Mouse (Mus musculus) midbrain, embryonic 14.5 days (tissue): ENCODE measurements around the gene Gm17359. TPM values are rescaled to one million over a fixed set of nuclear protein-coding genes. Genes with fewer than 3 reads are reported as not detected.
A peak's percentile ranks its signal among the peaks of the same experiment; 100 is the strongest.

ENCODE experiments used
- ATAC-seq: fragments of 200-750 bp; cut with Nextera tagmentation; 2 replicates; pipeline ENCODE4 v1.8.0; 2017; ENCODE audit warnings: moderate number of reproducible peaks, moderate library complexity; ENCODE audit not compliant: low FRiP score, low TSS enrichment
- DNase-seq: peaks from one replicate; pipeline ENCODE4 v3.0.0-alpha.2; 2015
- H3K27ac ChIP-seq: fragments of 300-500 bp; sonication (generic); replicated peaks from 2 replicates; pipeline ENCODE4 v1.5.1; 2014; ENCODE audit warnings: mild to moderate bottlenecking, low read depth, low read length, moderate library complexity
- H3K27me3 ChIP-seq: fragments of 300-500 bp; sonication (generic); 2 replicates; pipeline ENCODE4 v1.6.1; 2014; ENCODE audit warnings: low read length, control low read depth, mixed read lengths; ENCODE audit not compliant: control insufficient read depth, insufficient read depth
- H3K36me3 ChIP-seq: fragments of 300-500 bp; sonication (generic); 2 replicates; pipeline ENCODE4 v1.6.1; 2014; ENCODE audit warnings: low read length, control low read depth; ENCODE audit not compliant: control insufficient read depth, insufficient read depth
- H3K4me1 ChIP-seq: fragments of 300-500 bp; sonication (generic); 2 replicates; pipeline ENCODE4 v1.6.1; 2014; ENCODE audit warnings: mild to moderate bottlenecking, antibody characterized with exemption, low read length, control low read depth; ENCODE audit not compliant: control insufficient read depth, insufficient read depth
- H3K4me2 ChIP-seq: fragments of 300-500 bp; sonication (generic); 2 replicates; pipeline ENCODE4 v1.6.1; 2014; ENCODE audit warnings: mild to moderate bottlenecking, low read length, moderate library complexity
- H3K4me3 ChIP-seq: fragments of 300-500 bp; sonication (generic); replicated peaks from 2 replicates; pipeline ENCODE4 v1.5.1; 2014; ENCODE audit warnings: low read depth, low read length
- H3K9ac ChIP-seq: fragments of 300-500 bp; sonication (generic); replicated peaks from 2 replicates; pipeline ENCODE4 v1.6.1; 2014; ENCODE audit warnings: mild to moderate bottlenecking, low read length, moderate library complexity
- H3K9me3 ChIP-seq: fragments of 300-500 bp; sonication (generic); 2 replicates; pipeline ENCODE4 v1.6.1; 2016; ENCODE audit warnings: low read length, control low read depth, mixed read lengths; ENCODE audit not compliant: control insufficient read depth
- WGBS: fragments of 180-500 bp; shearing (Covaris S2); extraction: QIAGEN DNeasy Blood & Tissue Kit; methylation state at CpG from one replicate; pipeline ENCODE4 v1.1.7; 2014; 5-methylcytosine and 5-hydroxymethylcytosine counted together
- polyA plus RNA-seq: library from polyadenylated mRNA; unstranded; fragments of >200 nt; fragmentation: Nextera tagmentation; extraction: Ambion mirVana; gene quantifications from 2 replicates; pipeline ENCODE4 v1.2.1, GENCODE M21; 2014

Gene Gm17359
- polyA plus RNA-seq, 1 experiment from 2014 or later: 0.34 TPM

GRCm38 (mm10) chr3:79333051-79333450, 3.4 kb upstream of the Gm17359 start:
- DNase-seq: no peak
- H3K36me3 ChIP-seq: no peaks in the 10 kb centered on the region
- 92% methylated on average over 7 of the region's 7 CpGs for WGBS

GRCm38 (mm10) chr3:79333643-79334200, 2.7 kb upstream of the Gm17359 start:
- Histone ChIP-seq H3K4me3 (no peak overlapping the region), H3K36me3 (no peaks in the 10 kb centered on the region), H3K9me3 (no peaks in the 10 kb centered on the region), H3K27ac (no peak overlapping the region), H3K27me3 (no peaks in the 10 kb centered on the region), H3K4me2 (no peak overlapping the region), H3K4me1 (no peaks in the 10 kb centered on the region), H3K9ac (no peak overlapping the region)
- WGBS: 93% methylated on average over 8 of the region's 8 CpGs
- no peak for DNase-seq
- no peak for ATAC-seq

More at GRCm38 (mm10) chr3:79333051-79333450, 3.4 kb upstream of the Gm17359 start:
- no peak for ATAC-seq
- Histone ChIP-seq H3K9ac (no peak overlapping the region), H3K9me3 (no peaks in the 10 kb centered on the region), H3K4me1 (no peaks in the 10 kb centered on the region), H3K4me3 (no peak overlapping the region), H3K27ac (no peak overlapping the region), H3K27me3 (no peaks in the 10 kb centered on the region), H3K4me2 (no peak overlapping the region)

- no peak overlapping the region for H3K4me3 ChIP-seq
- no peaks in the 10 kb centered on the region for H3K27me3 ChIP-seq
- WGBS: 62% methylated on average over 3 of the region's 3 CpGs
- H3K4me2 ChIP-seq: no peak overlapping the region
- H3K9me3 ChIP-seq: no peaks in the 10 kb centered on the region
- ATAC-seq (no peak), DNase-seq (no peak)
- H3K4me1 ChIP-seq: no peaks in the 10 kb centered on the region
- no peaks in the 10 kb centered on the region for H3K36me3 ChIP-seq
- H3K9ac ChIP-seq: no peak overlapping the region
- no peak overlapping the region for H3K27ac ChIP-seq
Observed at GRCm38 (mm10) chr3:79340737-79341136, 4.3 kb downstream of the Gm17359 start.

- no peaks in the 10 kb centered on the region for H3K9me3 ChIP-seq
- H3K4me3 ChIP-seq: no peak overlapping the region
- H3K4me1 ChIP-seq: no peaks in the 10 kb centered on the region
- no peaks in the 10 kb centered on the region for H3K27me3 ChIP-seq
- ATAC-seq (no peak), DNase-seq (no peak)
- H3K36me3 ChIP-seq: no peaks in the 10 kb centered on the region
- 88% methylated on average over 17 of the region's 17 CpGs for WGBS
- no peak overlapping the region for H3K4me2 ChIP-seq
- no peak overlapping the region for H3K9ac ChIP-seq
- no peak overlapping the region for H3K27ac ChIP-seq
Observed at GRCm38 (mm10) chr3:79342961-79343735, 6.7 kb downstream of the Gm17359 start.

- DNase-seq (no peak), ATAC-seq (no peak)
- no peaks in the 10 kb centered on the region for H3K9me3 ChIP-seq
- H3K27me3 ChIP-seq: no peaks in the 10 kb centered on the region
- no peak overlapping the region for H3K9ac ChIP-seq
- no peaks in the 10 kb centered on the region for H3K36me3 ChIP-seq
- no peak overlapping the region for H3K4me3 ChIP-seq
- no peak overlapping the region for H3K4me2 ChIP-seq
- no peak overlapping the region for H3K27ac ChIP-seq
- WGBS: 83% methylated on average over 1 of the region's 1 CpGs
- H3K4me1 ChIP-seq: no peaks in the 10 kb centered on the region
Observed at GRCm38 (mm10) chr3:79349311-79349710, 12.8 kb downstream of the Gm17359 start.

- Histone ChIP-seq H3K27me3 (no peaks in the 10 kb centered on the region), H3K9ac (no peak overlapping the region), H3K4me3 (no peak overlapping the region), H3K4me2 (no peak overlapping the region), H3K36me3 (no peaks in the 10 kb centered on the region), H3K9me3 (no peaks in the 10 kb centered on the region), H3K27ac (no peak overlapping the region), H3K4me1 (no peaks in the 10 kb centered on the region)
- DNase-seq: no peak
- ATAC-seq: no peak
- WGBS: 25% methylated on average over 4 of the region's 4 CpGs
Observed at GRCm38 (mm10) chr3:79358721-79359120, 22.3 kb downstream of the Gm17359 start.

- Histone ChIP-seq H3K9ac (no peak overlapping the region), H3K9me3 (no peaks in the 10 kb centered on the region), H3K4me2 (no peak overlapping the region), H3K4me1 (no peaks in the 10 kb centered on the region), H3K36me3 (no peaks in the 10 kb centered on the region), H3K27me3 (no peaks in the 10 kb centered on the region), H3K27ac (no peak overlapping the region), H3K4me3 (no peak overlapping the region)
- ATAC-seq: no peak
- peak; percentile 10 for DNase-seq
- WGBS: 73% methylated on average over 15 of the region's 15 CpGs
Observed at GRCm38 (mm10) chr3:79360317-79361101, 24.0 kb downstream of the Gm17359 start.

- no peaks in the 10 kb centered on the region for H3K9me3 ChIP-seq
- H3K4me2 ChIP-seq: no peak overlapping the region
- H3K4me3 ChIP-seq: no peak overlapping the region
- H3K27me3 ChIP-seq: no peaks in the 10 kb centered on the region
- H3K4me1 ChIP-seq: 0 out of 2 replicates have a peak, but pooled peaks cover 4% of the 10 kb centered on the region
- ATAC-seq (no peak), DNase-seq (no peak)
- WGBS: 62% methylated on average over 8 of the region's 8 CpGs
- H3K9ac ChIP-seq: no peak overlapping the region
- no peak overlapping the region for H3K27ac ChIP-seq
- H3K36me3 ChIP-seq: no peaks in the 10 kb centered on the region
Observed at GRCm38 (mm10) chr3:79366098-79366497, 29.6 kb downstream of the Gm17359 start.
